ENCODE assay signal across 9 mouse cellular contexts in genomic region chr13:63431857-63432191, GRCm38 (mm10).
DNase-seq lines count a peak whose midpoint lies in the region; ATAC-seq and TF ChIP-seq lines count a peak whose summit lies in the region.
"Had no signal": no experiment of that assay in that cellular context is flagged by ENCODE, and none has a peak within 500 bp of the region (broad histone marks: within the 10 kb centered on the region; RNA-seq: fewer than 3 reads in every experiment).

No protein-coding gene starts in this region.

- H3K27me3 ChIP-seq in heart, embryonic 15.5 days, result no peaks in the 10 kb centered on the region
- peaks cover 1 to 5% of the 10 kb centered on the region in 2 experiments; a peak in 3 of 4 replicates for H3K27me3 ChIP-seq in MEL (ENCODE audit: control insufficient read depth in 1 of 2, insufficient read depth in 2 of 2, low read length in 2 of 2)
- H3K27me3 ChIP-seq in forebrain, postnatal 0 days (ENCODE audit: insufficient read depth, low read length), result no peaks in the 10 kb centered on the region
- H3K27me3 ChIP-seq: Patski had no signal

- H3K79me2 ChIP-seq in MEL (ENCODE audit: control insufficient read depth, insufficient read depth, low read length, poor library complexity), result peaks cover 5% of the 10 kb centered on the region
- H3K79me2 ChIP-seq in macrophage (ENCODE audit: inconsistent target), result no peaks in the 10 kb centered on the region

- intact Hi-C loops in heart, postnatal 10 days (cut with DNase I), result loop anchor here (5.0 kb wide), 2 partner anchors 135 to 385 kb away; partner anchors contain the start of gene Ercc6l2

- no peak for TF ChIP-seq EP300 in MEL (IDR thresholded peaks at IDR 0.05; ENCODE audit: low read depth in 1 of 2, low read length in 2 of 2)

- H3K27ac ChIP-seq in heart, embryonic 15.5 days, result peak overlapping the region; percentile 98
- H3K27ac ChIP-seq in MEL (ENCODE audit: control insufficient read depth, low read depth, low read length) (peak overlapping the region; percentile 99), macrophage (peak overlapping the region; percentile 57)
- H3K27ac ChIP-seq in forebrain, postnatal 0 days (ENCODE audit: low read depth, low read length), result peak overlapping the region; percentile 92

- H3K4me3 ChIP-seq in heart, embryonic 15.5 days, result peak overlapping the region; percentile 72
- peak overlapping the region; percentile 77 to 93 for H3K4me3 ChIP-seq in MEL (ENCODE audit: control insufficient read depth in 1 of 2, insufficient read depth in 1 of 2, low read depth in 2 of 2, low read length in 2 of 2)
- H3K4me3 ChIP-seq in forebrain, postnatal 0 days (ENCODE audit: low read depth, low read length), result peak overlapping the region; percentile 60
- H3K4me3 ChIP-seq in macrophage (ENCODE audit: inconsistent target), result peak overlapping the region; percentile 59

- peak overlapping the region; percentile 78 for H3K9ac ChIP-seq in heart, embryonic 15.5 days
- H3K9ac ChIP-seq in MEL (ENCODE audit: control insufficient read depth, low read depth, low read length, poor library complexity, severe bottlenecking), result peak overlapping the region; percentile 99
- H3K9ac ChIP-seq in forebrain, postnatal 0 days, result peak overlapping the region; percentile 65

- no peak for ATAC-seq in heart, embryonic 15.5 days (replicated peaks; ENCODE audit: insufficient number of reproducible peaks, insufficient read depth, low FRiP score, low read depth)
- ATAC-seq in forebrain, postnatal 0 days, result peak; percentile 42

- H3K4me2 ChIP-seq in heart, embryonic 15.5 days, result peak overlapping the region; percentile 66
- peak overlapping the region; percentile 59 for H3K4me2 ChIP-seq in forebrain, postnatal 0 days (ENCODE audit: low read depth)

- TF ChIP-seq RAD21 in MEL (IDR thresholded peaks at IDR 0.05; ENCODE audit: low read depth, low read length), result no peak

- no peak for TF ChIP-seq CTCF in MEL (IDR thresholded peaks at IDR 0.05 in 2 of 3, conservative IDR thresholded peaks at IDR 0.05 in 1 of 3; ENCODE audit: control insufficient read depth in 1 of 3, insufficient read depth in 1 of 3, low read depth in 2 of 3, low read length in 3 of 3, poor library complexity in 1 of 3, severe bottlenecking in 1 of 3)
- TF ChIP-seq CTCF in forebrain, postnatal 0 days (IDR thresholded peaks at IDR 0.05; ENCODE audit: low read depth), result no peak

- WGBS in heart, embryonic 15.5 days, result 13% methylated on average over 5 of the region's 5 CpGs
- WGBS in forebrain, postnatal 0 days, result 14% methylated on average over 5 of the region's 5 CpGs
- 6% methylated on average over 5 of the region's 5 CpGs for WGBS in macrophage (ENCODE audit: missing documents)

- TF ChIP-seq POLR2A in MEL (IDR thresholded peaks at IDR 0.05; ENCODE audit: control insufficient read depth in 1 of 2, insufficient read depth in 1 of 2, low read depth in 1 of 2, low read length in 2 of 2, poor library complexity in 1 of 2), result no peak; a peak in 2 of 4 replicates

- DNase-seq in heart, postnatal 10 days, result no peak
- DNase-seq in MEL (ENCODE audit: low read depth, low spot score), result no peak
- no peak for DNase-seq in forebrain, postnatal 0 days
- DNase-seq in right cerebral cortex, postnatal 25 days, result no peak
- no peak for DNase-seq in ovary, adult 18-20 months (ENCODE audit: low spot score)
- no peak for DNase-seq in spleen, adult 12 weeks (ENCODE audit: low spot score)

- no peaks in the 10 kb centered on the region for H3K9me3 ChIP-seq in heart, embryonic 15.5 days (replicated peaks)
- H3K9me3 ChIP-seq in MEL (replicated peaks; ENCODE audit: insufficient read depth, low read length), result no peaks in the 10 kb centered on the region
- H3K9me3 ChIP-seq in forebrain, postnatal 0 days (ENCODE audit: low read length), result no peaks in the 10 kb centered on the region

- H3K4me1 ChIP-seq in heart, embryonic 15.5 days (replicated peaks), result 0 out of 2 replicates have a peak, but pooled peaks cover 3% of the 10 kb centered on the region
- peaks cover 0 to 4% of the 10 kb centered on the region in 2 experiments; a peak in 1 of 4 replicates for H3K4me1 ChIP-seq in MEL (ENCODE audit: control insufficient read depth in 1 of 2, insufficient read depth in 2 of 2, low read length in 2 of 2)
- H3K4me1 ChIP-seq in forebrain, postnatal 0 days (ENCODE audit: insufficient read depth), result no peaks in the 10 kb centered on the region

- H3K36me3 ChIP-seq in heart, embryonic 15.5 days, result no peaks in the 10 kb centered on the region
- H3K36me3 ChIP-seq in MEL (ENCODE audit: control insufficient read depth in 1 of 2, insufficient read depth in 2 of 2, low read length in 2 of 2) (peaks cover 0 to 10% of the 10 kb centered on the region in 2 experiments; a peak in 2 of 4 replicates), macrophage (ENCODE audit: inconsistent target) (no peaks in the 10 kb centered on the region)
- no peaks in the 10 kb centered on the region for H3K36me3 ChIP-seq in forebrain, postnatal 0 days (ENCODE audit: insufficient read depth)

TF ChIP-seq in MEL, 35 proteins besides CTCF, POLR2A, EP300 and RAD21:
- TF ChIP-seq ELF1 (IDR thresholded peaks at IDR 0.05; ENCODE audit: low read depth, low read length) (no peak), POLR2AphosphoS2 (IDR thresholded peaks at IDR 0.05; ENCODE audit: low read length) (peak; percentile 92), RCOR1 (IDR thresholded peaks at IDR 0.05; ENCODE audit: low read depth, low read length) (0 out of 2 replicates have a peak, but pooled peaks have one; percentile 21), MAZ (IDR thresholded peaks at IDR 0.05; ENCODE audit: low read depth, low read length) (0 out of 2 replicates have a peak, but pooled peaks have one; percentile 38), MEF2A (IDR thresholded peaks at IDR 0.05; ENCODE audit: extremely low read depth, insufficient replicate concordance, low read depth, low read length, poor library complexity, severe bottlenecking) (no peak), SIN3A (IDR thresholded peaks at IDR 0.05; ENCODE audit: low read length) (peak; percentile 87; the same call in 1 of the 2 replicates), HCFC1 (IDR thresholded peaks at IDR 0.05; ENCODE audit: low read depth, low read length) (no peak), GABPA (IDR thresholded peaks at IDR 0.05; ENCODE audit: low read depth, low read length) (no peak), MYC (IDR thresholded peaks at IDR 0.05; ENCODE audit: low read depth, low read length) (no peak), MAX (IDR thresholded peaks at IDR 0.05; ENCODE audit: low read length) (peak; percentile 44; the same call in 1 of the 2 replicates), E2F4 (IDR thresholded peaks at IDR 0.05; ENCODE audit: borderline replicate concordance, low read depth, low read length) (no peak), MXI1 (IDR thresholded peaks at IDR 0.05; ENCODE audit: low read depth, low read length) (0 out of 2 replicates have a peak, but pooled peaks have one; percentile 10), MYB (IDR thresholded peaks at IDR 0.05; ENCODE audit: low read depth, low read length) (no peak), ETS1 (IDR thresholded peaks at IDR 0.05; ENCODE audit: low read depth, low read length) (0 out of 2 replicates have a peak, but pooled peaks have one; percentile 7), CHD2 (IDR thresholded peaks at IDR 0.05; ENCODE audit: low read length) (no peak), TAL1 (IDR thresholded peaks at IDR 0.05; ENCODE audit: low read length) (no peak), NRF1 (IDR thresholded peaks at IDR 0.05; ENCODE audit: insufficient read depth, low read depth, low read length, poor library complexity, severe bottlenecking) (no peak), ZMIZ1 (IDR thresholded peaks at IDR 0.05; ENCODE audit: low read depth, low read length) (peak; percentile 52; the same call in 1 of the 2 replicates), USF2 (IDR thresholded peaks at IDR 0.05; ENCODE audit: borderline replicate concordance in 1 of 2, insufficient read depth in 1 of 2, low read depth in 1 of 2, low read length in 2 of 2) (no peak), GATA1 (IDR thresholded peaks at IDR 0.05; ENCODE audit: low read depth, low read length) (no peak), ZNF384 (IDR thresholded peaks at IDR 0.05; ENCODE audit: low read depth, low read length) (no peak)
